Mouse (Mus musculus) kidney, adult 2 months (tissue): ENCODE measurements at regions not wholly inside any gene's neighbourhood (a gene's known extent, or its start where the extent isn't known, plus 50 kb on each side); places are given as distances from the start of the nearest gene placed in this dataset.

Source experiments
- CTCF ChIP-seq: fragments of 200-500 bp; conservative IDR thresholded peaks from 2 replicates; pipeline ENCODE4 v1.5.1; 2011; ENCODE audit warnings: low read depth, mild to moderate bottlenecking, control low read depth, low read length, moderate library complexity, mixed read lengths; ENCODE audit not compliant: insufficient read depth, insufficient read length
- POLR2A ChIP-seq: fragments of 200-500 bp; IDR thresholded peaks from one replicate; pipeline ENCODE4 v1.6.1; 2011; ENCODE audit warnings: low read depth, low read length, control low read depth

- TF ChIP-seq POLR2A (no peak), CTCF (no peak)
Measured at GRCm38 (mm10) chr5:50454387-50454786, 395.6 kb upstream of the Adgra3 start.
